Mouse (Mus musculus) intestine, embryonic 16.5 days (tissue): ENCODE measurements around the gene Capn10. TPM values are rescaled to one million over a fixed set of nuclear protein-coding genes. Genes with fewer than 3 reads are reported as not detected.

Experiments used
- ATAC-seq: fragments of 200-750 bp; cut with Nextera tagmentation; 2 replicates; pipeline ENCODE4 v1.8.0; 2017; ENCODE audit warnings: moderate TSS enrichment, moderate library complexity
- H3K27ac ChIP-seq: fragments of 300-500 bp; sonication (generic); 2 replicates; pipeline ENCODE4 v1.5.1; 2014; ENCODE audit warnings: mild to moderate bottlenecking, low read length
- H3K27me3 ChIP-seq: fragments of 300-500 bp; sonication (generic); replicated peaks from 2 replicates; pipeline ENCODE4 v1.6.1; 2014; ENCODE audit warnings: low read length, control low read depth, mixed read lengths; ENCODE audit not compliant: control insufficient read depth, insufficient read depth
- H3K36me3 ChIP-seq: fragments of 300-500 bp; sonication (generic); 2 replicates; pipeline ENCODE4 v1.6.1; 2014; ENCODE audit warnings: low read length, control low read depth; ENCODE audit not compliant: control insufficient read depth, insufficient read depth
- H3K4me1 ChIP-seq: fragments of 300-500 bp; sonication (generic); 2 replicates; pipeline ENCODE4 v1.6.1; 2014; ENCODE audit warnings: low read length, control low read depth, mixed read lengths; ENCODE audit not compliant: control insufficient read depth, insufficient read depth
- H3K4me2 ChIP-seq: fragments of 300-500 bp; sonication (generic); 2 replicates; pipeline ENCODE4 v1.6.1; 2014; ENCODE audit warnings: low read depth, low read length, control low read depth
- H3K4me3 ChIP-seq: fragments of 300-500 bp; sonication (generic); 2 replicates; pipeline ENCODE4 v1.5.1; 2014; ENCODE audit warnings: mild to moderate bottlenecking, low read length
- H3K9ac ChIP-seq: fragments of 300-500 bp; sonication (generic); 2 replicates; pipeline ENCODE4 v1.6.1; 2014; ENCODE audit warnings: low read depth, low read length
- H3K9me3 ChIP-seq: fragments of 300-500 bp; sonication (generic); 2 replicates; pipeline ENCODE4 v1.6.1; 2016; ENCODE audit warnings: low read length, control low read depth; ENCODE audit not compliant: control insufficient read depth
- WGBS: fragments of 180-500 bp; shearing (Covaris S2); extraction: QIAGEN DNeasy Blood & Tissue Kit; methylation state at CpG from one replicate; pipeline ENCODE4 v1.1.7; 2014; 5-methylcytosine and 5-hydroxymethylcytosine counted together
- polyA plus RNA-seq: library from polyadenylated mRNA; unstranded; fragments of >200 nt; fragmentation: Nextera tagmentation; extraction: Ambion mirVana; gene quantifications from 2 replicates; pipeline ENCODE4 v1.2.1, GENCODE M21; 2015

The Capn10 gene
- polyA plus RNA-seq, 1 experiment from 2014 or later: 31.1 TPM

DNA sequence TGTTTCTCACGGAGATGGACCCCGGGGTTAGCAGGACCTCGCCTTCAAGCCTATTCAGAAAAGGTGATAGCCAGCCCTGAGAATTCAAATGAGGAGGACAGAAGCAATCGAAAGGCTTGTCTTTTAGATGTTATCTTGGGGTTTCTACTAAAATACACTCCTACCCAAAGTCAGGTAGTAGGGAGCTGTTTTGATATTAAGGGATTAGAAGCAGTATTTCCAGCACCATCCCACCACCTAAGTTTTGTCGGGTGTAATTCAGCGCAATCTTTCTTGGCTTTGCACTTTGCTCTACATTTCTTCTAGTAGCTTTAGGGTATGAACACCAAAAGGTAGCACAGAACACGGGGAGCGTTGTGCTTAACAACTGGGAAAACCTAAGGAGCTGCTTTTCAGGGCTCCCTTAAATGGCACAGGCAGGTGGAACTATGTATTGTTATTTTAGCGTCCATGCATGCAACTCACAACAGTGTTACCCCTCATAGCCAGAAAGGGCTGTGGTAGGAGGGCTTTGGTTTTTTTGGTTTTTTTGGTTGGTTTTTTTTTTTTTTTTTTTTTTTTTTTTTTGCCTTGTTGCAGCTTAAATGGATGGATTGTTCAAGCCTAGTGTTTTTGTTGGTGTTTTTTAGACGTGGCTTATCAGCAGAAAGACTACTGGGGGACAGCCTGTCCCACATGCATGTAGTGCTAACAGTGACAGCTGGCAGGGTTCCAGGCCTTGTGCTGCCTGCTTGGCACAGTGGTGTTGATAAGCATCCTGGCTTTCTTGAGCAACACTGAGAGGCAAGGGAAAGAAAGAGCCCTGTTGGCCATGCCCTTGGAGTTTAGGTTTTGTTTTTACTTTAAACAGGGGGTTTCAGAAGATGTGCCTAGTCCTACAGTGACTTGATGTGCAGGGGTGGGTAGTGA, 1.1 kb downstream of the Capn10 start:
- peaks cover 28% of the 10 kb centered on the region for H3K4me1 ChIP-seq
- peak overlapping the region; percentile 84 for H3K4me3 ChIP-seq
- H3K9ac ChIP-seq: peak overlapping the region; percentile 73
- no peak for ATAC-seq
- 0 out of 2 replicates have a peak, but pooled peaks cover 4% of the 10 kb centered on the region for H3K36me3 ChIP-seq
- WGBS: 20% methylated on average over 10 of the region's 10 CpGs
- H3K9me3 ChIP-seq: no peaks in the 10 kb centered on the region
- peak overlapping the region; percentile 99 for H3K27ac ChIP-seq
- no peaks in the 10 kb centered on the region for H3K27me3 ChIP-seq
- H3K4me2 ChIP-seq: peak overlapping the region; percentile 89

- 39% methylated on average over 2 of the region's 2 CpGs for WGBS
- Histone ChIP-seq H3K27me3 (no peaks in the 10 kb centered on the region), H3K4me2 (peak overlapping the region; percentile 89), H3K27ac (peak overlapping the region; percentile 42; the same call in 1 of the 2 replicates), H3K9me3 (no peaks in the 10 kb centered on the region), H3K4me1 (peaks cover 28% of the 10 kb centered on the region), H3K36me3 (peaks cover 7% of the 10 kb centered on the region; the same call in 1 of the 2 replicates), H3K9ac (peak overlapping the region; percentile 73; the same call in 1 of the 2 replicates), H3K4me3 (peak overlapping the region; percentile 84)
- no peak for ATAC-seq
Measured at GRCm38 (mm10) chr1:92935977-92936376, 1.8 kb downstream of the Capn10 start.

DNA sequence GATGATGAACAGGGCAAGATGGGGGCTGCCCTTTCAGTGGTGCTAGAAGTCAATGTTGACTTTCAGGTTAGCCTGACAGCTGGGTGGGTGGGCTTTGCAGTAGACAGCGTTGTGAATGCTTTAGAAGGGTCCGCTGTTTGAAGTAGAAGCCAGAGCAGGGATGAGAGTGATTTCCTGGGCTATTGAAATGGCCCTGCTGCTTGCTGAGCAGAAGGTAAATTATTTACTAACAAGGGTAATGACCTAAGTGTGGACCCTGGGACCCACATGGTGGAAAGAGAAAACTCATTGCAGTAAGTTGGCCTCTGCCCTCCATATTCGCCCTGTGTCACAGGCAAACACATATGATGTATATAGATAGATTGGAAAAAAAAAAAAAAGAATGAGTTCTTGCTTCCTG, 2.3 kb downstream of the Capn10 start:
- peaks cover 7% of the 10 kb centered on the region; the same call in 1 of the 2 replicates for H3K36me3 ChIP-seq
- no peaks in the 10 kb centered on the region for H3K27me3 ChIP-seq
- H3K27ac ChIP-seq: peak overlapping the region; percentile 38; the same call in 1 of the 2 replicates
- ATAC-seq: no peak
- H3K4me3 ChIP-seq: no peak overlapping the region
- no peaks in the 10 kb centered on the region for H3K9me3 ChIP-seq
- WGBS: 61% methylated on average over 3 of the region's 3 CpGs
- peak overlapping the region; percentile 89; the same call in 1 of the 2 replicates for H3K4me2 ChIP-seq
- peak overlapping the region; percentile 52 for H3K9ac ChIP-seq
- H3K4me1 ChIP-seq: peaks cover 28% of the 10 kb centered on the region

GRCm38 (mm10) chr1:92937797-92938196, 3.6 kb downstream of the Capn10 start:
- Histone ChIP-seq H3K27me3 (no peaks in the 10 kb centered on the region), H3K9ac (no peak overlapping the region), H3K4me1 (peaks cover 28% of the 10 kb centered on the region), H3K4me3 (no peak overlapping the region), H3K36me3 (peaks cover 10% of the 10 kb centered on the region; the same call in 1 of the 2 replicates), H3K27ac (peak overlapping the region; percentile 47; the same call in 1 of the 2 replicates), H3K4me2 (no peak overlapping the region; the same call in 1 of the 2 replicates), H3K9me3 (no peaks in the 10 kb centered on the region)
- 74% methylated on average over 3 of the region's 3 CpGs for WGBS
- ATAC-seq: peak; percentile 18

- Histone ChIP-seq H3K27ac (no peak overlapping the region), H3K27me3 (no peaks in the 10 kb centered on the region), H3K9ac (no peak overlapping the region), H3K36me3 (peaks cover 14% of the 10 kb centered on the region; the same call in 1 of the 2 replicates), H3K9me3 (no peaks in the 10 kb centered on the region), H3K4me3 (no peak overlapping the region), H3K4me1 (peaks cover 23% of the 10 kb centered on the region), H3K4me2 (no peak overlapping the region)
- no peak for ATAC-seq
- 95% methylated on average over 4 of the region's 4 CpGs for WGBS
Measured at GRCm38 (mm10) chr1:92939746-92940145, 5.6 kb downstream of the Capn10 start.

- Histone ChIP-seq H3K4me1 (peaks cover 8% of the 10 kb centered on the region; the same call in 1 of the 2 replicates), H3K4me3 (no peak overlapping the region), H3K27me3 (no peaks in the 10 kb centered on the region), H3K9me3 (no peaks in the 10 kb centered on the region), H3K4me2 (no peak overlapping the region), H3K9ac (no peak overlapping the region), H3K27ac (no peak overlapping the region), H3K36me3 (peaks cover 19% of the 10 kb centered on the region)
- ATAC-seq: no peak
- 93% methylated on average over 19 of the region's 19 CpGs for WGBS
Measured at GRCm38 (mm10) chr1:92943219-92943989, 9.2 kb downstream of the Capn10 start.

GRCm38 (mm10) chr1:92947966-92948365, 13.8 kb downstream of the Capn10 start:
- H3K27me3 ChIP-seq: no peaks in the 10 kb centered on the region
- H3K4me3 ChIP-seq: no peak overlapping the region
- H3K36me3 ChIP-seq: peaks cover 9% of the 10 kb centered on the region; the same call in 1 of the 2 replicates
- no peaks in the 10 kb centered on the region for H3K9me3 ChIP-seq
- ATAC-seq: no peak
- H3K27ac ChIP-seq: no peak overlapping the region
- 94% methylated on average over 3 of the region's 3 CpGs for WGBS
- H3K9ac ChIP-seq: no peak overlapping the region
- H3K4me2 ChIP-seq: no peak overlapping the region
- H3K4me1 ChIP-seq: peaks cover 15% of the 10 kb centered on the region; the same call in 1 of the 2 replicates

- peaks cover 5% of the 10 kb centered on the region; the same call in 1 of the 2 replicates for H3K36me3 ChIP-seq
- 0 out of 2 replicates have a peak, but pooled peaks have one; percentile 8 for ATAC-seq
- H3K27ac ChIP-seq: peak overlapping the region; percentile 77
- H3K4me3 ChIP-seq: peak overlapping the region; percentile 49
- H3K4me1 ChIP-seq: peaks cover 15% of the 10 kb centered on the region; the same call in 1 of the 2 replicates
- peak overlapping the region; percentile 59 for H3K9ac ChIP-seq
- H3K27me3 ChIP-seq: no peaks in the 10 kb centered on the region
- H3K9me3 ChIP-seq: no peaks in the 10 kb centered on the region
- 57% methylated on average over 6 of the region's 6 CpGs for WGBS
- H3K4me2 ChIP-seq: peak overlapping the region; percentile 55
Measured at GRCm38 (mm10) chr1:92949426-92949825, 15.2 kb downstream of the Capn10 start.

GRCm38 (mm10) chr1:92950607-92951006, 16.4 kb downstream of the Capn10 start, which contains the start of gene Gpr35:
Gpr35 (plus strand) TSS chr1:92950865.
- ATAC-seq: peak; percentile 95
- Histone ChIP-seq H3K4me1 (peaks cover 15% of the 10 kb centered on the region; the same call in 1 of the 2 replicates), H3K4me3 (peak within 1 kb of the TSS; percentile 49), H3K9ac (peak within 1 kb of the TSS; percentile 68), H3K36me3 (peaks cover 5% of the 10 kb centered on the region; the same call in 1 of the 2 replicates), H3K9me3 (no peaks in the 10 kb centered on the region), H3K27me3 (no peaks in the 10 kb centered on the region), H3K4me2 (peak within 1 kb of the TSS; percentile 55), H3K27ac (peak within 1 kb of the TSS; percentile 77)
- 54% methylated on average over 5 of the region's 5 CpGs for WGBS
